Mouse (Mus musculus): ENCODE results near the gene Sec61b. TPM values are rescaled to one million over a fixed set of nuclear protein-coding genes. Genes with fewer than 3 reads are reported as not detected.

Gene Sec61b
- total RNA-seq, 2 experiments from 2014 or later = 189 to 292 TPM

DNA sequence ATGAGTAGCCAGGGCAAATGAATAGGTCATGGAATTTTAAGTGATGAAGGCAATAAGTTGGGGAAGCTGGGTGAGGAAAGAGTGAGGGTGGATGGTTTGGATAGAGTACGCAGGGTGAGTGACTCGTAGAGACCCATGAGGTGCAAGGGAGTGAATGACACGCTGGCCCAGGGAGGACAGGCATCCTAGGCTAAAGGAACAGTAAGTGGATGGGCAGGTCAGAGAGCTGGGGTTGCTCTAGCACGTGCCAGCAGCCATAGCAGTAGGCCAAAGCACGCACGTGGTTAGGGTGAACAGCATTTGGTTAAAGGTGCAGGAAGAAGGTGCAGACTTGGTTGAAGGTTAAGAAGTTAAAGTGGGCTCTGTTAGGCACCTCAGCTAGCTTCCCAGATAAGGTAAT, 3.1 kb downstream of the Sec61b start:
- ATAC-seq (replicated peaks; ENCODE audit: low FRiP score, low TSS enrichment, poor library complexity, severe bottlenecking) = no peak

DNA sequence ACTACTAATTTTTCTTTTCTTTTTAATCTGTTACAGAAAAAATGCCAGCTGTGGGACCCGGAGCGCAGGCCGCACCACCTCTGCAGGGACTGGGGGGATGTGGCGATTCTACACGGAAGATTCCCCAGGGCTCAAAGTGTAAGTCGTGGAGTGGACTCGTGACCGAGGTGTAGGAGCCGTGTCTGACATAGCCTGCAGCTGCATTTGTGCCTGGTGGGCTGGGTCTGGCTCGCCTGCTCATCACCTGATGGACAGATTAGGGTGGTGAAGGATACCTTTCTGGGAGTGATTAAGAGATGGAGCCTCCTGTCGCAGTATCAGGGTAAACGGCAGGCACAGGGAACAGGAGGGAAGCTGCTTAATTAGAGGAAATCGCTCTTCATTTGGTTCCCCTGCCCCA, 5.6 kb downstream of the Sec61b start:
- ATAC-seq (replicated peaks; ENCODE audit: low FRiP score, low TSS enrichment, poor library complexity, severe bottlenecking) = no peak

DNA sequence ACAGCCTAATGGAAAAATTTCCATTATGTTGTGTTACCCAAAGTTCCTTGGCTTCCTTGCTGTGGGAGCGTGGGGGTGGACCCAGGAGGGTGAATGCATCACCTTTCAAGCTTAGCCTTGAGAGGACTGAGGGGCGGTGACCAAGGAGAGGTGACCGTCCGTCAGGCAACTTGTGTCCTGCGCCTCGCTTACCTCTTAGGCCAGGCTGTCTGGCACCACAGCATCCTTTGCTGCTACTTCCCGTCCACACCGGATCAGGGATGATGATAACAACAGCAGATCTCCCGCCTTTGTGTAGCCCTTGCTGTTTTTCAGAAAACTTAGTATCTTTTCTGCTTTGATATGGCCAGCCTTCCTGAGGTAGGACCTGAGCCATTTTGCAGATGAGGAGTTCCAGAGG, 6.1 kb downstream of the Sec61b start:
- ATAC-seq (replicated peaks; ENCODE audit: low FRiP score, low TSS enrichment, poor library complexity, severe bottlenecking) = no peak

DNA sequence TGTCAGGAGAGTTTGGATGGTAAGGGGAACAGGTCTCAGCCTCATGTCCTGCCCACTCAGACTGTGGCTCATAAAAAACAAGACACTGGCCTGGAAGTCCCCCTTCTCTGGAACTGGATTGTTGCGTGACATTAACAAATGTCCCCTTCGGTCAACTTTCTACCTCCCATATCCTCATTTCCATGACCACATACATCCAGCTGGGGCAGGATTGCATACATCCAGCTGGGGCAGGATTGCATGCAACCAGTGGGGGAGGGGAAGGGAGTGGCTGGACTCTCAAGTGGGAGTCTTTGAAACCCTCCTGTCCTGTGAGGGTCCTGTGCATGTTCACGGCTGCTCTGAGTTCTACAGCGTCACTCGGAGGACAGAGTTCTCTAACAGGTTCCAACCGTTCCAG, 16.8 kb downstream of the Sec61b start:
- ATAC-seq (replicated peaks; ENCODE audit: low FRiP score, low TSS enrichment, poor library complexity, severe bottlenecking) = no peak

DNA sequence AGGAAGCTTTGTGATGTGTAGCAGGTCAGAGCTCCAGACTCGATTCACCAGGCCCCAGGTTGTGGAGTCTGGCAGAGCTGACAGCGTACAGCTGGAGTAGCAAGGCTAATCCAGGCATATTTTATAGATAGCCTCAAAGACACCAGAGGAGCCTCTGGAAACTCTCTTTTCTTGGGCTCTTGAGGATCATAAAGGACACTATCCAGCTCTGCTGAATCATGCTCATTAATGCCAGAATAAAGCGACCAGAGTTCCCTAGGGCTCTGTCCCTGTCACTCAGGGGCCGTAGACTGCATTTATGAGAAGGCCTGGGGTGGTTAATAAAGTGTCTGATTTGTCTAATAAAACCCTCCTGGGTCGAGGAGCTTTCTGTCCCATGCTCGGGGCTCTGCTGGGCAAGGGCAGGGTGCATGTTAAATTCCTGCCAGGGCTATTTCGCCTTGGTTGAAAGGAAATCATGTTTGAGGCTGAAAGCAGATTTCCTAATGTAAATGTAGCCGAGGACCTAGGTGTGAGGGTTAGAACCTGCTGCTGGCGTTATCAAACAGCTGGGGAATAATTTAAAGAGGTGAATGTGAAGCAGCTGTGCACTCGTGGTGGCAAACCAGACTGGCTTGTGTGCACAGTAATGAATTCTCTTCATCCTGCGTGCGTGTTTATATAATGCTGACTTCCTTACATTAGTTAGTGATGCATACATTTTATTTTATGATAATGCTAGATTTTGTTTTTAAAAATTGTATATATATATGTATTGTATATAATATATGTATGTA, 18.0 kb downstream of the Sec61b start:
- no peak for ATAC-seq (replicated peaks; ENCODE audit: low FRiP score, low TSS enrichment, poor library complexity, severe bottlenecking)

DNA sequence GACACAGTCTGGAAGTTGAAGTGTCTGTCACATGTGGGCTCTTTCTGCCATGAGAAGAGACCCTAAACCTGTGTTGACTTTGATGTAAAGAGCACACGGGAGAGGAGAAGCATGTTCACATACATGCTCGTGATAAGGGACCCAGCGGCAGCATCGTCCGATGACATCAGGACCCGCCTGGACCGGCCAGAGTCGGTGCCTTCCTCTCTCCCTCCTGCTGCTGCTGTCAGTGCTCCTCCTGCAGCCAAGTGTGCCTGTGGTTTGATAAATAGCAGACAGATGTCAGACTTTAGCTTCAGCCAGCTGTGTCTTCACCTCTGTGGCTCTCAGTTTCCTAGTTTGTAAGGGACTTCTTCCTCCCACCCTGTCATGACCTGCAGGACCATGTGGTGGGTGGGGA, 19.0 kb downstream of the Sec61b start:
- ATAC-seq (replicated peaks; ENCODE audit: low FRiP score, low TSS enrichment, poor library complexity, severe bottlenecking) = no peak

DNA sequence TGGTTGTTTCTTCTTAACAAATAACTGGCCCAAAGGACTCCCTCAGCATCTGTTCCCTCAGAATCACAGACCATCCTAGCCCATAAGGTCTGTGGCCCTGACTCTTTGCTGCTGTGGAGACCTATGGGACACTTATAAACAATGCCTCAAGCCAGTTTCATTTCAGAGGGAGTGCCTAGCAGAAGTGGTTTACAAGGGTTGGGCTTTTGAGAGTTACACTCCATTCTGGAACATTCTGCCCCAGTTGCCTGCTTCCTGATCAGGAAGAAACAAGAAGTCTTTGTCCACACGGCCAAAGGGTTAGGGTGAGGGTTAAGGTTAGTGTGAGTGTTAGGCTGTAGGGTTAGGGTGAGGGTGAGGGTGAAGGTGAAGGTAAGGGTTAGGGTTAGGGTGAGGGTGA, 19.7 kb downstream of the Sec61b start:
- no peak for ATAC-seq (replicated peaks; ENCODE audit: low FRiP score, low TSS enrichment, poor library complexity, severe bottlenecking)

DNA sequence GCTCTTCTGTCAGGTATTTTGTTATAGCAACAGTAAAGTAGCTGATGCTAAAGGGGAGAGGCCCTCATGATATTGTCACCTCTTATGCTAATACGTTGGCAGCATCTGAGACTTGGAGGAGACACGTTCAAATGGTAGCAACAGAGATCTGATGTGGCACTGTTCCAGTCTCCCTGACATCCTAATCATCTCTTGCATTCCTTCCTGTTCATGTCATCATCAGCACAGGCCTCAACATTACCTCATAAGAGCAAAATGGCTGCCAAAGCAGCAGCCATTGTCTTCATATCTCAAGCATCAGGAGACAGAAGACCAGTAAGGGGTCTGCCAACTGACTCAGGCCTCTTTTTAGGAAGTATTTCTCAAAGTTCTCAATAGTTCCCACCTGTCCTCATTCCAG, 20.2 kb downstream of the Sec61b start:
- no peak for ATAC-seq (replicated peaks; ENCODE audit: low FRiP score, low TSS enrichment, poor library complexity, severe bottlenecking)

DNA sequence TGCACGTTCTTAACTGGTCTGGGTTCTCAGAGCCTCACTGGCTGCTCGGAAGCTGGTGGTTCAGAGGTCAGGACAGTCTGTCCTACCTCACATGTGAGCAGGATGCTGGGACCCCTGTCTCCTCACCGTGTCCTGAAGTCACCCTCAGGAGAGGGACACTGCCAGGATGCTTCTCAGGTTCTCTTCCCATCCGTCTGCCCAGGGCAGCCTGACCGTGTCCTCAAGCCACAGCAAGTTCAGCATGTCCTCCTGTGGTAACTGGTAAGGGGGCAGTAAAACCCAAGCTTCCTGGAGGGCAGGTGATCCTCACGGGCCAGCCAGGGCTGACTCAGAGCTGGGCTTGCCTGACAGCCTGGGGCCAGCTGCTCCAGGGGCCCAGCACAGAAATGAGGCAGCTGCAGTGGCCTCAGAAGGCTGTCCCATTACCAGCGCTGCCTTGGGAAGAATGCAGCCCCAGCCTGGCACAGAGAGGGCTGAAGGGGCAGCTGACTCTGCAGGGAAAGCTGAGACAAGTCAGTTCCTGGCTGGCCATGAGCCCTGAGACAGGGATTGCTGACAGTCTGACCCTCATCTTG, 23.4 kb downstream of the Sec61b start:
- ATAC-seq (replicated peaks; ENCODE audit: low FRiP score, low TSS enrichment, poor library complexity, severe bottlenecking) = no peak

DNA sequence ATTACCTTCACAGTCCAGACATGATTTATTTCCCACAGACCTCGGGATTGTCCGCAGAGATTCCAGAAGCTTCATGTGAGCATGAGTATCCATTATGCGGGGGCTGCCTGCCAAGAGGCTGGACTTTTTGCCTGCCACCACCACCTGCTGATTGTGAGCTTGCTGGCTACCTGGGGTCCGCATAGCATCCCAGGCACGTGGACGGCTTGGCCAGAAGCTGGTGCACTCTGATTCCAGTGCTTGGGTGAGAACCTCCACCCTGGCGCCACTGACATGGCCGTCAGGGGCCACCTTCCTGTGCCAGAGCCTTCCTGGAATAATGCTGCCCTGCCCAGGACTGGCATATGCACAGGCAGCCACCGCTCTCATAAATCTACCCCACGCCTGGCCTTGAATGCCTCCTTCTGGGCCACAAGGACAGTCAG, 24.7 kb downstream of the Sec61b start:
- no peak for ATAC-seq (replicated peaks; ENCODE audit: low FRiP score, low TSS enrichment, poor library complexity, severe bottlenecking)

DNA sequence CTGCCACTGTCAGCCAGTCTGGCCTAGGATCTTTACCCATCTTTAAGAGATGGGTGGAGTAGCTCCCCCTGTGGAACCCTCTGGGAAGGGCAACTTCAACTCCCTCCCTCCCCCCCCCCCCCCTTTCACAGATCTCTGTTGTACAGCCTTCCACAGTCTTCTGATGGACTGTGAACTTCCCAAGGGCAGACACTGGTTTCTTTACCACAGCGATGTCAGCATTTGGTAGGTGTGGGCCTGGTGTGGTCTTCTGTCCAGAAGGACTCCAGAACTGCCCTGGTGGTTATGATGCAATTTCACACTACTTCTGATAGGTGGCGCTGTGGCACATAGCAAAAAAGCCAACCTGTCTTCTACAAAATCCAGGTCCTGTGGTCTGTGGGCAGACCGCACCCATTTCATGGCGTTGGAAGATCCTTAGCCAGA, 28.1 kb downstream of the Sec61b start:
- ATAC-seq (replicated peaks; ENCODE audit: low FRiP score, low TSS enrichment, poor library complexity, severe bottlenecking) = peak; percentile 60

DNA sequence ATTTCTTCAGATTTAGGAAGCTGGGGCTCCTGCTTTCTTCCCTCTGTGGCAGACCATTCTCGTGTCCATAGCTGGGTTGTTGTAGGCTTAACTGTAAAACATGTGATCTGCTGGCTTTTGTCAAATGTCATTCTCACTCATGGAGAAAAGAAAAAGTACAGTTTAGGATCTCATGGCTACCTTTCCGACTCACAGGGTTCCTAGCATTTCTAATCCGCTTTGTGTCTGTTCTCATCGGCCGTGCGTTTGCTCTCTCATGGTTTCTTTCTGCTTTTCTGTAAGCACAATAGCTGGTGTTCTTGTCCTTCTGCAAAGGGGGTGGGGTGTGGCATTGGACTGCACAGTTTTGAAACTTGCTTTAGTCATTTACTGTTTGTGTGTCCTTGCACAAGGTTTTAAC, 28.6 kb downstream of the Sec61b start:
- ATAC-seq (replicated peaks; ENCODE audit: low FRiP score, low TSS enrichment, poor library complexity, severe bottlenecking) = 0 out of 2 replicates have a peak, but pooled peaks have one; percentile 11

DNA sequence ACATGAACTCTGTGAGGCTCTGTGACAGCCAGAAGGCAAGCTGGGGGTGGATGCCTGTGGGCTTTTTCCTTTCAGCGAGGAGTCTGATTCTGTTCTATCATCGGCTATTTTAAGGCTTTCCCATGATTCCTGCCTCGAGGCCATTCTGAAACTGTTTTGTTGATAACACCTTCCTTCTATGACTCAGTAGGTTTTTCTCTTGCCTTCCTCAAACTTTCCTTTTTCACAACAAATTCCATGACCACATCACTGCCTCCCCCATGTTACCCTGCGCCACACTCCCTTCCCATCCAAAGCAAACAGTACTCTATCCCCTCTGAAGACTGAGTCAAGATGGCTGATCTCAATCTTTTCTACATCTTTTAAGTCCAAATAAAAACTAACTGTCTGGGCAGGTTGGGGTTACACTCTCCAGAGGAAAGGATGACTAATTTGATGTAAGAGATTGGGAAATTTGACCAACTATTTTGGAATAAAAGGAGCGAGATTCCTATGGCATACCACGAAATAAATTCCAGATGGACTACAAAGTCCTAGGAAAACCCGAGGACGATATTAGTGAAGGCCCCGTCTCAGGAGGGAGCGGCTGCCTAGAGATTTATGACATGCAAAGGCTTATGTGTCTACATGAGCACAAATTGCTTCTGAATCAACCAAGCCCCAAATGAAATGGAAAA, 30.5 kb downstream of the Sec61b start:
- no peak for ATAC-seq (replicated peaks; ENCODE audit: low FRiP score, low TSS enrichment, poor library complexity, severe bottlenecking)

DNA sequence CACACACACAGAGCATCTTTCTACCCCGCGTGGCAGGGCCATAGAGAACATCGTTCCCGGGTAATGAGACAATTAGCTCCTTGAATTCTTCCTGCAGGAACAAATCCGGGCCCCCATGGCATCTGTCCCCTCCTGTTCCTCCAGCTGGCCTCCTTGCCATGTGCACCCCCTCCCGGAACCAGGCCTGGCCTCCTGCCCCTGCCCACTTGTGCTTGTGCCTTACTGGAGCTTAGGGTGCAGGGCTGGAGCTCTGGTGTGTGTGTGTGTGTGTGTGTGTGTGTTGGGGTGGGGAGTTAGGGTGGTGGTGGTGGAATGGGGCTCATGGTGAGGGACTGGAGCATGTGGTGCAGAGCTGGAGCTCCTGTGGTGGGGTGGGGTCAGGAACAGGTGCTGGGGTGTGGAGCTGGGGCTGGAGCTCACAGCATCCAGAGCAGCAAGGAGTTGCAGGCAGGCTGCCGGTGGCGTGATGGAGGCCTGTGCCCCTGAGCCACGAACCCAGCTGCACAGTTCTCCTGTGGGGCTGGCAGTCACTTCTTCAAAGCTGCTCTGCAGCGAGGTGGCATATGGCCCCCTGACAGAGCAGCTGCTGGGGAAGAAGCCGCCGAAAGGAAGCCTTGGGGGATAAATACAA, 44.2 kb downstream of the Sec61b start:
- no peak for ATAC-seq (replicated peaks; ENCODE audit: low FRiP score, low TSS enrichment, poor library complexity, severe bottlenecking)

DNA sequence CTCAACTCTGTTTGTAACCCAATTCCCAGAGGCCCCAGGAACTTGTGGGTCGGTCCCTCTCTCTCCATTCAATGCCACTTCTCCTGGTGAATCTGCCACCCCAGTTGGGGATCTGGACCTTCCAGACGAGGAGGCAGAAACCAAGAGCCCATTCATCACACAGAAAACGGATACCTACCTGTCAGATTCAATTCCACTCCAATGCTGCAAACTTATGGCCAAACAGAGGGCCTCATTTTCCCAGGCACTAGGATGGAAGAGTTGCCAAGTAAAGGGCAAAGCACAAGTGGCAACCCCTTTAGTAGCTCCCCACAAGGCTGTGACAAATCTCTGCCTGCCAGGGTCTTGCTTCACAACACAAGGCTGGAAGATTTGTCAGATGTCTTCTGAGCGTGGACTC, 45.6 kb downstream of the Sec61b start:
- ATAC-seq (replicated peaks; ENCODE audit: low FRiP score, low TSS enrichment, poor library complexity, severe bottlenecking) = no peak

DNA sequence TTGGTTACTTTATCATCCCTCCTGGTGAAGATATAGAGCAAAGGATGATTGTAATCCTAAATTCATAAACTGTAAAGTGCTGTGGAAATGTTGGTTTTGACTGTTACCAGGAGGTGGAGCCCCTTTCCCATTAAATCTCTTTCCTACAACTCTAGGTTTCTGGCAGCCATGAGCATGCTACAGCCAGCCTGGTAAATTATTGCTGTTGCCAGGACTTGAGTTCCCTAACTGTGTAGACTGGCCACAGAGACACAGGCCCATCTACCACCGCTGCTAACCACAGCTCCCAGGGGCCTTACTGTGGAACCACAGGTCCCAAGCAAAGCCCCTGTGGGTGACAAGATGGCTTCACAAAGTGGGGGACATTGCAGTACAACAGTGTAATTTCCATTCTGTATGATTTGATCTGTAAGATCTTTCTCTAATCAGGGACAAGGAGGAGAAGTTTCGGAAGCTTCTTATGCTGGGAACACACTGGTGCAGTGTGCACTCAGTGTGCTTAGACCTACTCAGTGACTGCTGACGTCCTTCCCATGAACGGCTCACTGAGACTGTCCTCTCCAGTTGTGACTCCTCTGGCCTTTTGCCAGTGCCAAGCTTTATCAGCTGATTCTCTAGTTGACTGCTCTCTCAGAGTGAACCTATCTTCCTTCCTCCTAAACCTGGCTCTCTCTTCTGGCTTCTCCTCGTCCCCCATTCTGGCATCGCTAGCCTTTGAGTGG, 47.6 kb downstream of the Sec61b start:
- no peak for ATAC-seq (replicated peaks; ENCODE audit: low FRiP score, low TSS enrichment, poor library complexity, severe bottlenecking)

DNA sequence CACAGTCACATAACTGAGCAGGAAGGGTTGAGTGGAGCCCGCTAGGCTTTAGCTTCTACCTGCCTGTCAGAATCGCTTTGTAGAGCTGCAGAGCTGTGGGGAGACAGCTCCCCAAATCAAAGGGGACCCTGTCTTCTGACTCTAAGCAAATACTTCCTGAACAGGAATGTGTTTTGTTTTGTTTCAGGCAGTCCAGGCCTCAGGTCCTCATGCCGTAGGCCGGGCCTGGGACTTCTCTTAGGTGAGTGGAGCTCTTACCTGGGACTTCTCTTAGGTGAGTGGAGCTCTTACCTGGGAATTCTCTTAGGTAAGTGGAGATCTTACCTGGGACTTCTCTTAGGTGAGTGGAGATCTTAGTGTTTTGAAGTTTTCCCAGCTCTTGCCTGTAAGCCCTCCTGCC, 55.4 kb downstream of the Sec61b start:
- ATAC-seq (replicated peaks; ENCODE audit: low FRiP score, low TSS enrichment, poor library complexity, severe bottlenecking) = no peak

All from megakaryocyte-erythroid progenitor cell, adult 5-6 weeks (primary cell).